Mouse (Mus musculus): ENCODE data around the gene Smtnl2.

Gene Smtnl2

DNA sequence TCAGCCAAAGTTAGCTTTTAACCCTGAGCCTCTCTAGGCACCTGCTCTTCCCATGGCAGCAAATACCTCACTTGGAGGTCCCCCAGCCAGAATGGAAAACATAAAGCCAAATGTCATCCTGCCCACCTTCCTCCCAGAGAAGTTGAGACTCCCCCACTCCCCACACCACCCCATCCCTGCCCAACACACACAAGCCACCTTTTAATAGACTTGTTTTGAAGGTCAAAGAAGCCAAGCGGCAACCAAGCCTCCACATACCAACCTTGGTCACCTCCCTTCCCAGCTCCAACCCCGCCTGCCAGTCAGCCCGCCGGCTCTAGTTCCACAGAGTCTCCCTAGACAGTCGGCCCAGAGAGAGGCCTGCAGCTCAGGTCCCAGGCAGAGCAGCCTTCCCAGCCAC lies 9.5 kb downstream of the Smtnl2 start:
- DNase-seq (ENCODE audit: low read depth, low spot score) = no peak

DNA sequence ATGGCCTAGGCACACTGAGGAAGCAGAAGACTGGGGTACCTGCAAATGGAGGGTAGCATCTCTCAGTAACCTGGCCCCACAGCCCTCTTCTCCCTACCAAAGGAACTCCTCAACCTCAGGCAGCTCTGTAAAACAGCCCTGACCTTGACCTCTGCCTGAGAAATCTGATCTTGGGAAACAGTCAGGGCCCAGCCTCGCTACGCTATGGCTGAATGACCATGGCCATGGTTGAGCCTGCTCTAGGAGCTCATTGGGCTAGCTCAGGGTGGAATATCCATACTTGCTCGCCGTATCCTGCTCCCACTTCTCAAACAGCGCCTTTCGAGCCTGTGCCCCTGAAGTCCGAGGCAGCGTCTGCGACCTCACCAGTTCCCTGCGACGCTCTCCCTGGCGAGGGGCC lies 10.4 kb downstream of the Smtnl2 start:
- no peak for DNase-seq (ENCODE audit: low read depth, low spot score)

DNA sequence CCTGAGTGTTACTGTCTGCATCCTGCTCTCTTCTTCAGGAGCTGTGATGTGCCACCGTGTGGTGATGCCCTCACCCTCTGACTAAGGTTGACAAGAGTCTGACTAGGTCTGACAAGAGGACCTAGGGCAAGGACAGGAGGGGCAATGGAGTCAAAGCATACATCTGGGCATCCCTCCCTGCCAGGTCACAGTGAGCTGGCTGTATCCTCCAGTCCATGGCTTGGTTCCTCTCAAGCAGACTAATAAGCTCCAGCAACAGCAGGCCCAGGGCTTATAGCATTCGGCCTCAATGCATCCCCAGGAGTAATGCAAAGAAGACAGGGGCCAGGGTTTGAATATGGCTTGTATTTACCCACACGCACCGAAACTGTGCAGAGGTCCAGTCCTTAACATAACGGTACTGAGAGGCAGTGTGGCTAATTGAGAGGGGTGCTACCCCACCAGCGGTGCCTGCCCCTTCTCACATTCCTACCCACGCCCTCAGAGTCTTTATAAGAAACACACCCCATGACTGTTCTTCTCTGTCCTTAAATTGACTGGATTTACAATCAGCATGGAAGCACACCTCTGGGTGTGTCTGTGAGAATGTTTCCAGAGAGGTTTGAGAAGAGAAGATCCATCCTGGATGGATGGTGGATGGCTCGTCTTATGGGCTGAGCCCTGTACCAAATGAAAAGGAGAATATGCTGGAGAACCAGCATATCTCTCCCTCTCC lies 13.5 kb downstream of the Smtnl2 start:
- DNase-seq (ENCODE audit: low read depth, low spot score) = no peak

DNA sequence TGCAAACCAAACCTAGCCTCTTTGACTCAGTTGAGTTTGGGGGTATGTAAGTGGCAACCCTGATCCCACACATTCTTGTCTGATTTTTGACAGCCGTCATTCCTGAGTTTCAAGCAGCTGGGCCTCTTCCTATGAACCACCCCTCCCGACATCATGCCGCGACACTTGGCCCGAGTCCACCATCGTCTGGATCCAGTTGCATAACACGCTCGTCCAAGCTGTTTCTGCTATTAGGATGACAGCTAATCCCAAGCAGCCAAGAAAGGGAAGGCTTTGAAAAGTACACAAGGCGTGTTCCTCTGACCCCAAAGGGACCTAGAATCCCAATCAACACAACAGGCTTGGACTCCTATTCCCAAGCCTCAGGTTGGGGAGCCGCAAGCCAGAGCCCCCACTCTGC lies 14.4 kb downstream of the Smtnl2 start:
- no peak for DNase-seq (ENCODE audit: low read depth, low spot score)

DNA sequence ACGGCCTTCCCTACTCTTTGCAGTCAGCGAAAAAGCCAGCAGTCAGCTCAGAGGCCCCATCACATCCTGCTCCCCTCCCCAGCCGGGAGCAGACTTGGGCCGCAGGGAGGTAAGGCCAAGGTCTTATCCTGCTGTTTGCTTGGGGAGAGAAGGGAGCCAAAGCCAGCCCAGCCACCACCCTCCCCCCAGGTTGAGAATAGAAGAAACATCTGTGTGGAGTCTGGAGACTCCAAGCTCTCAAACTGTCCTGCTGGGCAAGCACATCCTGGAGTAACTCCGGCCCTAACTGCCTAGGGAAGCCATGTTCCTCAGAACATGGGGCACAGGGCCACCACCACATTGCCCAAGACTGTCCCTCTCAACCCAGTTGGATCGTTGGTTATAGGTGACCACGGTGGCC lies 14.9 kb downstream of the Smtnl2 start:
- no peak for DNase-seq (ENCODE audit: low read depth, low spot score)

DNA sequence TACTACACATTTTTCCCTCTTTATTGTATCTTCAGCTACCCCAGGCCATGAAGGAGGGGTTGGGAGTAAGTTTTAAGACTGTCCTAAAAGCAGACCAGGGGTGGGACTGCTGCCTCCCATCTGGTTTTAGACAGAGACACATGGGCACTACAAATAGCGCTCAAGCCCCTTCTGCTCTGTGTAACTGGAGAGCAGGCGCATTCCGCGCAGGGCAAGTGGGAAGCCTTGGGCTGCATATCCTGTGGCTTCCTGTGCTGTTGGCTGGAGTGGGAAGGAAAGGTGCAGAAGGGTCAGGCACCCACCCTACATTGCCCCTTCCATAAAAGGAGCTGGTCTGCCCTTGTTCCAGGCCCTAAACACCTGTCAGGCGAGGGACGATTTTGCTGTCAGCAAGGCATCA lies 15.9 kb downstream of the Smtnl2 start:
- DNase-seq (ENCODE audit: low read depth, low spot score) = no peak

DNA sequence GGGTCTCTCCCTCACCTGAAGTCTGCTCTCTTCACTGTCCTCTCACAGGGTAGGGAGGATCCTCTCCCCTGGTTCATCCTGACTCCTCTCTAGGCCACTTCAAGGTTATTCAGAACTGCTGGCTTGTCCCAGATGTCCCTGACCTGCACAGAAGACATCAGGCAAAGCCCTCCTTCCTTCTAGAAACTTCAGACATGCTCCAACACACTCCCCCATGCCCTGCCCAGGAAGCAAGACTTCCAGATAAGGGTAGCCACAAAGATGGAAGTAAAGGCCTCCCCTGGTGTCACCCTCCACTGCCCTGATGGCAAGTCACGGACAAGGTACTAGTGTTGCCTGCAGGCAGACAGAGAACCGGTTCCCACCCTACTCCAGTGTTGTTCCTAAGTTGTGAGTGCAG lies 16.8 kb downstream of the Smtnl2 start:
- no peak for DNase-seq (ENCODE audit: low read depth, low spot score)

DNA sequence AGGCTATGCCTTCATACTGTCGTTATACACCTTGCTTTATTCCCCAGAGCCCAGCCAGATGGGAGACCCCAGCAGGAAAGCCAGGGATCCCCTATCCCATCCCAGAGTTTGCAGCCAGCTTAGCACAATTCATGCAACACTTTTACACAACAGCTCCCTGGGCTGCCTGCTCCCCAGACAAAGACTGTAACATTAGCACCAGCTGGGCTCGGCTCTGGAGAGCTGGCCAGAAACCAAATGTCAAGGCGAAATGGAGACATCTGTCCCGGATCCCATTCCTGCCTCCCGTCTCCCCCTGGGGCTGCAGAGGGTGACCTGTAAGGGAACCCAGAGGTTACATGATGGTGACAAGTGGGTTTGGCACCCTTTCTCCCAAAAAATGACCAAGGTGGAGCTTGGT lies 17.8 kb downstream of the Smtnl2 start:
- DNase-seq (ENCODE audit: low read depth, low spot score) = no peak

DNA sequence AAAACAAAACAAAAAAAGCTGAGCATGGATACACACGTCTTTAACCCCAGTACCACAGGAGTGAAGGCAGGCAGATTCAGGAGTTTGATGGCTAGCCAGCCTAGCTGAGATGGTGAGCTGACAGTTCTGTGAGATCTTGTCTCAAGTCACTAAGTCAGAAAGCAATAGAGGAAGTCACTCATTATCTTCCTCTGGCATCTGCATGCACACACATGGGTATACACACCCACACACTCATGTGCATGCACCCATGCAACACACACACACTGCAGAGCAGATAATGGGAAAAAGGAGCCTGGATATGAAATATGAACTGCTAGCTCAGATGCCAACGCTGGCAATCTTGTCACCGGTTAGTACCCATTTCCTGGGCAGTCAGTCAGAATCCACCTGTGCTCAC lies 18.3 kb downstream of the Smtnl2 start:
- no peak for DNase-seq (ENCODE audit: low read depth, low spot score)

DNA sequence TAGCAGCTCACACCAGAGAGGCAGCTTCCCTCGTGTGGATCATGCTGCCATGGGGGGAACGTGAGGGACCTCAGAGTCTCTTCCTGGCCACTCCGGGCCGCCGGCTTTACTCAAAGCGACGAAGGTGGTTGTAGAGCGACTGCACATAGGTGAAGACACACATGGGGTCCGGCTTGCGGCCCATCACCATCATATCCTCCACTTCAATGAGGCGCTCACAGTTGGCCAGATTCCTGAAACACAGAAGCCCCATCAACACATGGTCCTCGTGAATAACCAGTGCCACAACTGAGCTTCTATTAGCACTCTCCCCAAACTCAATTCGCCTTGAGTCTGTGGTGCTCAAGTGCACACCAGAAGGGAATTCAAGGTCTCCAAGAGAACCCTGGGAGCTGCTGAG lies 20.3 kb downstream of the Smtnl2 start:
- no peak for DNase-seq (ENCODE audit: low read depth, low spot score)

DNA sequence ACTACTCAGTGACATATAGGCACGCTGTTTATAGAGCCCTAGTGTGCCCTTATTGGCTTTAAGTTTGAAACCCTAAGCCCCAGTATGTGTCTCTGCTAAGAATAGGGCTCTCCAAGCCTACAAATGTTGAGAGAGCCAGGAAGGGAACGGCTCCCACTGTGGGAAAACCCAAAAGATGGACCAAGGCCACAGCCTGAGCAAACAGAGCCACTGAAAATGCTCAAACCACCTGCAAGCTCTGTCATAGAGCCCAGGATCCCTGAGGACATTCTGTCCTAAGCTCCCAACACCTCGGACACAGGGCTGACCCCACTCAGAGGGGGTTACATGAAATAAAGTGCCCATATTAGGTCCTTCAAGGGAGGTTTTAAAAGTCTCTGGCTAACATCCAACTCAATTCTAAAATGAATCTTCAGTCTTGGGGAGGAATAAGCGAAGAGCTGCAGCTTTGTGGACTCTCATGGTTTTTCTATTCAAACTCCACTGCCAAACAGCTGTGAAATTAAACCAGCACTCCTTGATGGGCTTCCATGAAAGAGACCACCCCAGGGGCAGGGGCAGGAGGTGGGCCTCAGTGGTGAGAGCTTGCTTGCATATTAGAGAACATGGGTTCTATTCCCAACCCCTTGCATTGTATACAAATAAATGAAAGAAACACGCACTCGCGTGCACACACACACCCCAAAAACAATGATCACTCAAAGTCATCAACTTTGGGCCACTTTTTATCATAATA lies 21.9 kb downstream of the Smtnl2 start:
- DNase-seq (ENCODE audit: low read depth, low spot score) = no peak

DNA sequence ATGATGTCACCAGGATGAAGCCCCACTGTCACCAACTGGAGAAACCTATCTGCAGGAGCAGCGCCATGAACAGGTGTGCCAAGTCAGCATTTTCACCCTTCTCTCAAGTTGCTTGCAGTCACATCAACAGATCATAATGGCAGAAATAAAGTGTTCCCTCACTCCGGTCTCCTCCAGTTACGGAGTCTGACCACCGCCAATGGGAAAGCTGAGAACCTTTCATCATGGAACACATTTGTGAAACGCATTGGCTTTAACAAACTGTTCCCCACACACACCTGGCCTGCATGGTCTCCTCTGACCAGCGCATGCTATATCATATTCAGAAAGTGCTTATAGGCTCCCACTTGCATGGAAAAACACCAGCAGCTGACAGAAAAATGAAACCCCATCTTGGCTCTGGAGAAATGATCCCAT lies 23.4 kb downstream of the Smtnl2 start:
- no peak for DNase-seq (ENCODE audit: low read depth, low spot score)

DNA sequence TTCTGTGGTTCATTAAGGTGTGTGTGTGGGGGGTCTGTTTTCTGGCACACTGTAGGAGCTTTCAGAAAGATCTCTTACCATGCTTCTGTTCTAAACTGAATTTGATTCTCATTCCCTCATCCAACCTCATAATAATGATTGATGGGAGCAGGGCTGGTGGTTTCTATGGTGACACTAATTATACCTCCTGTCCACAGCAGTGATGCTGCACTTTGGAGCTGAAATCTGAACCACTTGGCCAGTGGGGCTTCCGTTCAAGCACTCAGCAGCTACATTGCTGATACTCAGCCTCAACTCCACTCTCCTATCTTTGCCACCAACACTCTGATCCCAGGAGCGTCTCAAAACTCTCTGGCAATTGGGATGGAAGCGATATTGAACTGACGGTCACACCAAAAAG lies 32.2 kb downstream of the Smtnl2 start:
- no peak for DNase-seq (ENCODE audit: low read depth, low spot score)

DNA sequence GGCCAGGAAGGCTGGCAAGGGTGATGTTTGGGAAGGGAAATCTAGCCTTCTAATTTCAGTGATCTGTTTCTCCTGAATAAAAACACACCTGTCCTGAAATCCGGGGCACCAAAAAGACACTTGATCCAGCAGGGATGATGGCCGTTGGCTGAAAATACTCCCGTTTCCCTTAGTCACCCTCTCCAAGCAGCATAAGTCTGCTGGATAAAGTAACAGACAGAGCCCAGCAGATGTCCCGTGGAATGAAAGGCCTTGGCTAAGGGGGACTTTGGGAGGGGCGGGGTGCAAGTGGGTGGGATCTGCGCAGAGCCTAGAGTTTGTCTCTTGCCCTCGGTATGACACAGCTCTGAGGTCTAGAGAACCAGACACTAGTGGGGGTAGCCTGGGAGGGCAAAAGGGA lies 33.3 kb downstream of the Smtnl2 start:
- no peak for DNase-seq (ENCODE audit: low read depth, low spot score)

DNA sequence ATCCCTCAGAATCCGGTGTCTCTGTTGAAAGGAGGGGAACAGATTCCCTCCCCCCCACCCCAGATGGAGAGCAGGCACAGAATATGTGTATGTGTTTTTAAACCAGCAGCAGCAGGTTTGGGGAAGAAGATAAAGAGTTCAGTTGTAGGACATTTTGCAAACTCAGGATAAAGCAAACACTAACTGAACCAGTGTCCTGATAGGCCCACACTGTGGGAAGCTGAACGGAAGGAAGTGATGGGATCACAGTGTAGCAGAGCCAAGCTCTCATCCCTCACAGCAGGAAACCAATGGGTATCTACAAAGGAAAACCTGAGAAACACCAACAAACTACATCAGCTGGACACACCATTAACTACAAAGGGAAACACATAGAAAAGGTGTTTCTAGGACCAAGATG lies 35.0 kb downstream of the Smtnl2 start:
- no peak for DNase-seq (ENCODE audit: low read depth, low spot score)

DNA sequence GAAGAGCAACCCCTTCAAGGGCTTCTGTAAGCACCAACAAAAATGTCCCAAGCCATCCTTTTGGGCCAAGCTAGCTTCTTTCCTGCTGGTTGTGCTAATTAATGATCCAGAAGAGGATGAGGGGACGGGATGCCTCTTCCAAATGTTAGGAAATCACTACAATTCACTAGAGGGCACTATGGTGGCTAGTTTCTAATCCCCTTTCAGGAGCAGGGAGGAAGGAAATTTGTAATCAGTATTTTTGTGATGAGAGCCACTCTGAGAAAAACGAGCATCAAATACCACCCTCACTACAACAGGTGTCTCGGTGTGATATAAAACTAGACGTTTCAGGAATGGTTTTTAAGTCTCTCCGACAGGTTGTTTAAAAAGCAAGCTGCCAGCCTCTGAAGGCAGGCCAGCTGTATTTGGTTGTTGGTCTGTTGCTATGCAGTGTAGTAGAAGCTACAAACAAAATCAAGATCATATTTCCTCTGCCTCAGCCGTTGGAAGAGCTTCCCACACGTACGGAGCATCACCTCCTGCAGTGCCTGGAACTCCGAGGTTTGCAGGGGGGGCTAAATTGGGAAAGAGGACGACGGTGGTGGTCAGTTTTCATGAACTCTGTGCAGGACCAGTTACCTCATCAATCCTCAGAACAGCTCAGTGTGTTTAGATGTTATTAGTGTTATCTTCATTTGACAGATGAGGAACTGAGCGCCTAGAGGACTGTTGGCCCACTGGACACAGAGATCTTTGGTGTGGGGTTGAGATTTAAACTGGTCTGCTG lies 41.4 kb downstream of the Smtnl2 start:
- DNase-seq (ENCODE audit: low read depth, low spot score) = no peak

DNA sequence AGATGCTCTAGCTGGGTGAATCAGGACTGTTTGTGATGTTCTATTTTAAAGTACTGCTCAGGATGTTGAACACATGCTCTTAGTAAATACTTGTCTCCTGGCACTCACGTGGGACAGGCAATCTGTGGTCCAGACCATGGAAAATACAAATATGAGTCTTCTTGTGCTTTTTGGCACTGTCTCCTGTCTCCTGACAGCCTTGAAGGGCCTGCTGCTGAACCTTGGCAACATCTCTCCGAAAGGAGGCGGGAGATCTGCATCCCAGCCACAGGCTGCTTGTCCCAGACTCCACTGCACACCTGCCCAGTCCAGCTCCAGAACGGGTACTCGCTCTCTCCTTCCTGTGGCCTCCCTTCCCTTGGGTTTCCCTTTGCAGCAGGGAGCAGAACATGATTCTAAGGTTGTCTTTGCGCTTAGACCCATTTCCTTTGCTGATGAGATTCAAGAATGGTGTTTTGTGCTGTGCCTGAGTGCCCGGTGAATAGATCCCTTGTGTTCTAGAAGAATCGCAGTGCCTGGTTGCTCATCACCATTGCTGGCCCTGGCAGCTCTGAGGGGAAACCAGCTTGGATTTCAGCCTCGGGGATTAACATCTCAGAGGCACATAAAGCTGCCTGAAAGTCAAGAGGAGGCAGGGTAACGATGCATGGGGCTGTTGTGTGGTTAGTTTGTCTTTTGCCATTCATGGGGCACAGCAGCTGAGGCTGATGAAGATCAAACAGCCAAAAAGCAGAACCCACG lies 43.4 kb downstream of the Smtnl2 start:
- no peak for DNase-seq (ENCODE audit: low read depth, low spot score)

DNA sequence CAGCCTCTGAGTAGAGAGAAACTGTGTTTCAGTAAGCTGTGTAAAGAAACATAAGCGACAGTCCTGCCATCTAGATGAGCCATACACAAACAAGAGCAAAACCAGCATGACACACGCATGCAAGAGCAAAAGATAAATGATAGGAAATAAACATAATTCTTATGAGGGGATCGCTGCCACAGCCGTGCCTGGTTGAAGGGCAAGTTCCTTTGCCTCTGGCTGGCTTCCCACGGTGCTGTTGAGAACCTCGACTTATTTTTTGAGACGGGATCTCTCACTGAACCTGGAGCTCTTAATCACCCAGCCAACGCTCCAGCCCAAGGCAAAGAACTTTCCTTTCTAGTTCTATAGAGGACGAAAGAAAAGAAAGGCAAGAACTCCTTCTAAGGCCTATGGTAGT lies 45.4 kb downstream of the Smtnl2 start:
- DNase-seq (ENCODE audit: low read depth, low spot score) = no peak

DNA sequence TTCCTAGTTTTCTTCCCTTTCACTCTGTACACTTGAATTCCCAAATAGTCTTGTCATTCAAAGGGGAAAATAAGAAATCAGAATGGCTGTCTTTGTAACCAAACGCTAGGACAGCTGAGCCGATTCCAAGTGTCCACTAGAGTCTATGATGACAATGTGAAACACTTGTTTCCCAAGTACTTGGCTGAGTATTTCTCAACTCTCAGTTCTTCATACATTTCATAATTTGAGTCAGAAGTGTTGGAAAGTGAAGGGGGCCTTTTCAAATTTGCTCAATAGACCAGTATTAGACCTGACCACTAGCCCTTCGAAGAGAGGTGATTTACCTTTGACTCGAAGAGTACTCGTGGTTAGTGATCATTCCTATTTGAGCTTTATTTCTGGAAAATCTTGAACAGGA lies 47.0 kb downstream of the Smtnl2 start:
- DNase-seq (ENCODE audit: low read depth, low spot score) = no peak

DNA sequence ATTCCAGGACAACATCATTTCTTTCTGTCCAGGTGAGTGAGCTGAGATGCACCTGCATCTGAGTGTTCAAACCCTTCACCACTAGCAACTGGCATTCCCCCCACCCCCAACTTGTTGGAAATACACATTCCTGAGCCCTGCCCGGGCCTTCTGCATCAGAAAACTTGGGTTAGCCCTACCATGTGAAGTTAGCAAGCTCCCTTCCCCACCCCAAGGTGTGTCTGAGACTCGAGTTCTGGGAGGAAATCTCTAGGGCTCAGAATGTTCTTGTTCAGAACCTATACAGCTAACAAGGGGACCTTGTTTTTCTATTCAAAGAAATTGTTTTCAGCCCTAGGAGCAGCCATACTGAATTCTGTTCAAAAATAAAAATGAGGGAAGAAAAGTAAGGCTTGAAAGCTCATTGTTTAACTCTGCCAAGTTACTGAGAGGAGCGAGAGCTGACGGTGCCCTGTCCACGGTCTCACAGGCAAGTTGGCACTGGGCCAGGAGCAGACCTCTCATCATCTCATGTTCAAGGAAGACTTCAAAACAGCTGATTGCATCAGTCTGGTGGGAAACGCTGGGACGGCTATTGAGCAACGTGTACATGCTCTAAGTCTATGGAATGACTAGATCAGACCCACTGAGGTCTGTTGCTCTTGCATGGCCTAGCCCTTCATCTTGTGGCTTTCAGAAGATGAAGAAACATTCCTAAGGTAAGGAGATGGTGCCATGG lies 47.8 kb downstream of the Smtnl2 start:
- no peak for DNase-seq (ENCODE audit: low read depth, low spot score)

DNA sequence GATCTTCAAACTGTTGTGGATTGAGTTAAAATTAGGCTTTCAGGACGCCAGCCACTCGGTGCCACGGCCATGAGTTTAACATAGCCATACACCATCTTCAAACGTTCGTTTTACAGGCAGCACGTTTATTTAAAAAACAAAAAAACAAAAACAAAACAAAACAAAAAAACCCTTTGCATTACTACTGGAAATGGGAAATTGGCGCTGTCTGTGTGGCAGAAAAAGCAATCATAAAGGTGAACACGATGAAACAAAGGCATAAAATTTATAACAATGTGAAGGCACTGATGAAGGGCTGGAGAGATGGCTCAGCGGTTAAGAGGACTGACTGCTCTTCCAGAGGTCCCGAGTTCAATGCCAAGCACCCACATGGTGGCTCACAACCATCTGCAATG lies 49.2 kb downstream of the Smtnl2 start, which contains the start of gene Tekt1:
Gene Tekt1, minus strand, starts transcription at position 96 of the 395 bp plus-strand sequence.
- DNase-seq (ENCODE audit: low read depth, low spot score) = no peak
